Mouse (Mus musculus): ENCODE results near the gene Zswim7.
A peak's percentile ranks its signal among the peaks of the same experiment; 100 is the strongest.

The Zswim7 gene

GRCm38 (mm10) chr11:62251047-62251446 is 30.1 kb downstream of the Zswim7 start:
- DNase-seq = no peak

- DNase-seq = no peak
Measured at GRCm38 (mm10) chr11:62249266-62250037, 31.7 kb downstream of the Zswim7 start.

GRCm38 (mm10) chr11:62248401-62249244 is 32.6 kb downstream of the Zswim7 start, which contains the start of gene Adora2b:
TSS of gene Adora2b (plus strand) at chr11:62248984.
- peak; percentile 32 for DNase-seq

GRCm38 (mm10) chr11:62247759-62248400 is 33.3 kb downstream of the Zswim7 start:
- no peak for DNase-seq

- DNase-seq = no peak
Measured at GRCm38 (mm10) chr11:62244471-62244870, 36.7 kb downstream of the Zswim7 start.

- DNase-seq = no peak
Measured at GRCm38 (mm10) chr11:62243871-62244270, 37.3 kb downstream of the Zswim7 start.

GRCm38 (mm10) chr11:62240631-62241261 is 40.4 kb downstream of the Zswim7 start:
- DNase-seq = no peak

GRCm38 (mm10) chr11:62224797-62225196 is 56.4 kb downstream of the Zswim7 start:
- DNase-seq = no peak

GRCm38 (mm10) chr11:62223962-62224361 is 57.2 kb downstream of the Zswim7 start:
- no peak for DNase-seq

- no peak for DNase-seq
Measured at GRCm38 (mm10) chr11:62223416-62223815, 57.8 kb downstream of the Zswim7 start.

GRCm38 (mm10) chr11:62220756-62221510 is 60.2 kb downstream of the Zswim7 start:
- no peak for DNase-seq

- no peak for DNase-seq
Measured at GRCm38 (mm10) chr11:62217751-62218150, 63.4 kb downstream of the Zswim7 start.
